Mouse (Mus musculus) lung, postnatal 4 days (tissue): ENCODE data around the gene Rabgap1l.
"Not testable (repeated sequence)": the region's sequence is repeated elsewhere in the genome, so short reads cannot be mapped to it uniquely, and the experiment has no call there.

ENCODE experiments used
- DNase-seq, 2 experiments: peaks; one replicate each; pipeline ENCODE4 v3.0.0; 2021

Rabgap1l gene

GRCm38 (mm10) chr1:160692224-160693093 lies 100.6 kb downstream of the Rabgap1l start:
- DNase-seq: no peak

DNA sequence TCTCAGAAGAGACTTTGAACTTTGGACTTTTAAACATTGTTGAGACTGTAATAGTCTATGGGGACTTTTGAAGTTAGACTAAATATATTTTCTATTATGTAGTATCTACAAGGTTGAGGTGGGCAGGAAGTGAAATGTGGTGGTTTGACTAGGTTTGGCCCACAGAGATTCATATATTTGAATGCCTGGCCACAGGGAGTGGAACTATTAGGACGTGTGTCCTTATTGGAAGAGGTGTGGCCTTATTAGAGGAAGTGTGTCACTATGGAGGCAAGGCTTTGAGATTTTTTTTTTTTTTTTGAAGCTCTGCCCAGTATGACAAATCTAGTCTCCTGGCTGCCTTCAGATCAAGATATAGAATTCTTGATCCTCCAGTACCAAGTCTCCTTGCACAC lies 101.8 kb downstream of the Rabgap1l start:
- no peak for DNase-seq

GRCm38 (mm10) chr1:160690516-160691195 lies 102.4 kb downstream of the Rabgap1l start:
- DNase-seq: no peak

GRCm38 (mm10) chr1:160689511-160689910 lies 103.5 kb downstream of the Rabgap1l start:
- DNase-seq: no peak

- no peak for DNase-seq
Observed at GRCm38 (mm10) chr1:160684251-160684650, 108.8 kb downstream of the Rabgap1l start.

DNA sequence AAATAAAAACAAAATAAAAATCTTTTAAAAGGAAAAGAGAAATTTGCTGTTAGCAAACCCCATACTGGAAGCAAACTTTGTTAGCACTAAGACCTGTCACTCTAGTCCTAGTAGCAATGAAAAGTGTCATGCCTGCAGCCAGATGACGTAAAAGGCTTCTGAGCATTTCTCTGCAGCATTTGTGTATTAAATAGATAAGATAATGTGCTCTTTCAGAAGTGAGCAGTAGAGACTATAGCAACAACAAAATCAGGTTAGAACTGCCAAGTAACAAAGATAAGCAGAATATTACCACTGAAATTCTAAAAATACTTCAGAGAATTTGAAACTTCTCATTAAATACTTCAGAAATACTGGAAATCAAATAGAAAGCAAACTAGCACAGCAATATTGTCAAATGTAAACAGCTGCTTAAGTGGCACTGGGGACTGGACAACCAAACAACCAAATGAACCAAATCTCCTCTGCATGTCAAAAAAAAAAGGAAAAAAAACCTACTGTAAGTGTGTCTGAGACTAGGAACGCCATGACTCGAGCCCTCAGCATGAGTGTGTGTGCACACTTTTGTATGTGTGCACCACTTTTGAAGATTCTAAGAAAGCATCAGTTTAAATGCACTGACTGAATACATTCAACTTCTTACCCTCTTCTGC lies 111.5 kb downstream of the Rabgap1l start:
- DNase-seq: no peak

DNA sequence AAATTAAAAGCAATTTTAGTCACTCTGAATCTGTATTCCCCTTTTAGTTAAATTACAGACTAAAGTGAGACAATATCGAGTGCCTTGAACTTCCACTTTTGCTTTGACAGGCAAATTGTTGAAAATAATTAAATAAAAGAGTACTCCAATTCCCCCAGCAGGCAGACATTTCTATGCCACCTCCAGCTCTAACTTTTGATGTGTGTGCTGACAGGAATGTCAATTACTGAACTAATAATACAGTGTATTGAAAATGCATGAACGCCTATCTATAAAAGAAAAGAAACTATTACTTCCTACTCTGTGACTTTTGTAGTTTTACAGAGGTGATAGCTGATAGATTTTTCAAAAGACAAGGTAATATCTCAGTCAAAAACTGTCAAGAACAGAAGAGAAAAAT lies 118.2 kb downstream of the Rabgap1l start:
- DNase-seq: no peak

GRCm38 (mm10) chr1:160672088-160672814 lies 120.8 kb downstream of the Rabgap1l start:
- DNase-seq: no peak

GRCm38 (mm10) chr1:160655806-160656470 lies 137.1 kb downstream of the Rabgap1l start:
- no peak for DNase-seq

DNA sequence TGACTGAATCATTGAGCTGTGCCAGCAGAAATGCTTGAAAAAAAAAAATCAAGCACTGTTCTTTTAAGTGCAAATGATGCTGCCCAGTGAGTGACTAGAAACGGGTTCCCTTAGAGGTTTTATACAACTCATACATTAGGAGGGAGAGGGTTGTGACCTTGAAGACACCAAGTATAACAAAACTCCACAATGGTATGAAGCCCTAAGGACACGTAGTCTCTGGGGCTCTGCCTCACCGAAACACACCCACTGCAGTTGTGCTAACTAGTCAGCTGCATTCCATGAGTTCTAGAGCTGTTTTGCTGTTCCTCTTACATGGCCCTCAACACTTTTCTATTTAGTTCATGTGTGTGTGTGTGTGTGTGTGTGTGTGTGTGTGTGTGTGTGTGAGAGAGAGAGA lies 141.3 kb downstream of the Rabgap1l start:
- no peak for DNase-seq

DNA sequence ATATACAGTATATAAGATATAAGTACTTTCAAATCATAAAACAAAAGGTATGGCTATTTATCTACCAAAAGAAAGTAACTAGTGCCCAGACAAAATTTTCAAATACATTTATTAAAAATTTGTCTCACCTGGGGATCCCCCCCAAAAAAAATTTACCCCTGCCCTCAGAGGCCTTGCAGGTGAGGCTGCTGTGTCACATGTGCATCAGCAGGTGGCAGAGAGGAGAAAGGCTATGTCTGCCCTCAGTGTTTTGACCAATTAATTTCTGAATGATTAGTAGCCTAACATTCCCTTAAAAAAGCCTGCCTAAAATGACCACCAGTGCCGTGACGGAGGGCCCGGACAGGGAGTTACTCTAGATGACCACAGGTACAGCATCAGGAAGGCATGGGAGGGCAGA lies 147.6 kb downstream of the Rabgap1l start:
- DNase-seq: no peak

DNA sequence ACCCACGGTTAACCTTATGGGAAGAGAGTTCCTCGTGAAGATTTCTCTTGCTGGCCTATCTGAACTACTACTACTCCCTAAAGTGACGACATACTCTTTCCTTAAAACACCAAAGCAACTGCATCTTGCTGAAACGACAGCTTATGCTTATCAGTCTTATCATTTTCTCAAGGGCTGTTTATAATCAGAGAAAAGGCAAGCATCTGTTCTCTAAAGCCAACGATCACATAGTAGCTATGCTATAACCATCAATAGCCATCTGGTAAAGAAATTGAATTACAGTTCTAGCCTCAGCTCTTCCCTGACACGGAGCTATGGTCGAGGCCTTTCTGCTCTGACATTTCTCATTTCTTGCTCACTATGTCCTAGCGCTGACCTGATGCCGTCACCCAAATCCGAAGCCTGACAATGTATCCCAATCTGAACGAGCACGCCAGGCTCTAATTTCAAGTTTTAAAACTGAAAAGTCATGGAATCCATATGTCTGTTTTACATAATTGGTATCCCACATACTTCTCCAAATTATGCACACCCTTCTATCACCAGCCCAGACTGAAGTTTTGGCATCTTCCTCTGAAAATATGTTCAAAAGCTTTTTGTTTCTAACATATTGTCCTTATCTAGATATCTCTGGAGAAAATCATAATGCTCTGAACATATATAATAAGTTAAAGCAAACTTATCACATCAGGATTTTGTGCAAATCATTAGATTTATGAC lies 164.6 kb downstream of the Rabgap1l start:
- no peak for DNase-seq

- DNase-seq: not testable (repeated sequence)
Observed at GRCm38 (mm10) chr1:160624354-160625120, 168.5 kb downstream of the Rabgap1l start.

- no peak for DNase-seq
Observed at GRCm38 (mm10) chr1:160618201-160618600, 174.8 kb downstream of the Rabgap1l start.

- DNase-seq: no peak
Observed at GRCm38 (mm10) chr1:160606425-160606824, 186.6 kb downstream of the Rabgap1l start.

GRCm38 (mm10) chr1:160603312-160603711 lies 189.7 kb downstream of the Rabgap1l start:
- DNase-seq: not testable (repeated sequence)

DNA sequence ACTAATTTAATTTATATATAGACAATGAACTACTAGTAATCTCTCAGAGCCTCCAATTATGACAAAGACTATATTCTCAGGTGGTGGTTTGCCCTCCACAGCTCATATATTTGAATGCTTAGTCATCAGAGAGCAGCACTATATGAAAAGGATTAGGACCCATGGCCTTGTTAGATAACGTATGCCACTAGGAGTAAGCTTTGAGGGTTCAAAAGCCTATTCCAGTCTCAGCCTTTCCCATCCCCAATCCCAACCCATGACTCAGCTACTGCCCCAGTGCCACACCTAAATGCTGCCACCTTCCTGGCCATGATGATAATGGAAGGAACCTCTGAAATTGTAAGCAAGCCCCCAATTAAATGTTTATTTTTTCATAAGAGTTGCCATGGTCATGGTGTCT lies 195.6 kb downstream of the Rabgap1l start:
- DNase-seq: no peak

DNA sequence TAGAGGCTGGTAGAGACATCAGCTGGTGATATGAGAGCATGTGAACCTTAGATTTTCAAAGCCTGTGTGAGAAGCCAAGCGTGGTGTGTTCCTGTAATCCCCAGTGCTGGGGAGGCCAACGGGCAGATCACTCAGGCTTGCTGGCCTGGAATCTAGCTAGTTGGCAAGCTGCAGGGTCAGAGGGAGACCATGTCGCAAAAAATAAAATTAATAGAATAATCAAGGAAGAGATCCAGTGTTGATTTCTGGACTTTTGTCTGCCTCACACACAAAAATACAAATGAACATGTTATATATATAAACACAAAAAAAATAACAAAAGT lies 196.1 kb downstream of the Rabgap1l start:
- no peak for DNase-seq

GRCm38 (mm10) chr1:160596252-160596947 lies 196.6 kb downstream of the Rabgap1l start:
- no peak for DNase-seq

DNA sequence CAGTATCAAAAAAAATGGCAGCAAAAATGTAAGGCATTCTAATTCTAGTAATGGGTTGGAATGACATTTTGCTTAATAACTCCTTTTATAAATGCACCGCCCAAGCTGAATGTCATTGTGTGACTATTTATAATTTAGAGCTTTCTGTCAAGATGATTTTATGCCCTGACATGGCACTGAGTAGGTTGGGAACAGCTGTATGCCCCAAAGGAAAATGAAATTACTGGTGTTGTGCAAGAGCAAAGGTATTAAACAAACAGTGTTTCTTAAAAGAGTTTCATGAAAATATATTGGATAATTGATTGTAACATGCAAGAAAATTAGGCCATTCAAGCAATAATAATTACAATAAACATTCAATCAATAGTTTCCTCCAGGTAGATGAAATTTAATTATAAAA lies 198.4 kb downstream of the Rabgap1l start:
- DNase-seq: no peak
